14 mouse cellular contexts compared by ENCODE assay signal in the genomic region with DNA sequence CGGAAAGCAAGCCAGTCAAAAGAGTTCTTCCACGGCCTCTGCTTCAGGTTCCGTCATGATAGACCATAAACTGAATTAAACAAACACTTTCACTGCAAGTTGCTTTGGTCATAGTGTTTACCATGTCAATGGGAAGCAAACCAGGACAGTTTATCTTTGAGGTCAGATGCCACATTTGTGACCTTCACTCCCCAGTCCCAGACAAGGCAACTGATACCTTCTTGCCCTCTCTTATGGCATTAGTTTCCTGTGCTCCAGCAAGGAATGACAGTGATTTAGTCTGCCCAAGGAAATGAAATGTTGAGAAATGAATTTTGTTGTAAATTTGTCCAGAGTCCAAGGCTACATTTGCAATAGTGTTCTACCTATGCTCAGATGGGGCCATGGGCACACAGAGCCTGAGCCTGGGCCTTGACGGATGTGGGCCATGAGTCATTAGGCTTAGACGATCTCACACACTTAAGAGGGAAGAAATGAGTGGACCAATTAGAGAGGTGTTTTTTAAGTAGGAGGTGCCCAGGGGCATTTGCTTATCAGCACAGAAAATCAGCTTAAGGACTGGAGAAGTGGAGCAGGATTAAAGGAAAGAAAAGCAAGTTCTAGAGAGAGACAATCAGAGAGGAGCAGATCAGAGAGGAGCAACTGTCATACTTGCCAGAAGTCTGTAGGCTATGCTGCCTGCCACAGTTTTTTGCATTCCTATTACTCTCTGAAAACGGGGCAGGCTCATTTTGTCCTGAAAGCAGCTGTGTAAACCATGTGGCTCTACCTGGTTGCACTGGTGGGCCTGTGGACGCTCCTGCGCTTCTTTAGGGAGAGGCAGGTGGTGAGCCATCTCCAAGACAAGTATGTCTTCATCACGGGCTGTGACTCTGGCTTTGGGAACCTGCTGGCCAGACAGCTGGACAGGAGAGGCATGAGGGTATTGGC. TPM values are rescaled to one million over a fixed set of nuclear protein-coding genes. Genes with fewer than 3 reads are reported as not detected.
A peak's percentile ranks its signal among the peaks of the same experiment; 100 is the strongest.
DNase-seq lines count a peak whose midpoint lies in the region; ATAC-seq and TF ChIP-seq lines count a peak whose summit lies in the region.
"Had no signal": no experiment of that assay in that cellular context is flagged by ENCODE, and none has a peak within 500 bp of the region (broad histone marks: within the 10 kb centered on the region; RNA-seq: fewer than 3 reads in every experiment).

A gene (plus strand): TSS at position 541 of the 930 bp plus-strand sequence.
A gene (plus strand): TSS at position 607 of the 930 bp plus-strand sequence.

- no peak within 1 kb of the TSS for H3K27ac ChIP-seq in kidney, embryonic 14.5 days (ENCODE audit: low read depth, low read length)
- no peak within 1 kb of the TSS for H3K27ac ChIP-seq in stomach, postnatal 0 days (replicated peaks)
- H3K27ac ChIP-seq: embryonic facial prominence, embryonic 12.5 days; forebrain, embryonic 10.5 days; heart, adult 2 months; limb, embryonic 15.5 days had no signal

- TF ChIP-seq EP300 in stomach, postnatal 0 days (optimal IDR thresholded peaks at IDR 0.05), result no peak

- H3K9ac ChIP-seq in kidney, embryonic 14.5 days (ENCODE audit: low read depth, low read length), result no peak within 1 kb of the TSS
- no peak within 1 kb of the TSS for H3K9ac ChIP-seq in stomach, postnatal 0 days (ENCODE audit: low read length)
- H3K9ac ChIP-seq: embryonic facial prominence, embryonic 12.5 days; limb, embryonic 15.5 days had no signal

- no peak within 1 kb of the TSS for H3K4me2 ChIP-seq in kidney, embryonic 14.5 days (replicated peaks; ENCODE audit: low read depth, low read length)
- H3K4me2 ChIP-seq in stomach, postnatal 0 days (replicated peaks; ENCODE audit: low read depth), result no peak within 1 kb of the TSS
- H3K4me2 ChIP-seq: embryonic facial prominence, embryonic 12.5 days; limb, embryonic 15.5 days had no signal

- peaks cover 3% of the 10 kb centered on the region; the same call in 1 of the 2 replicates for H3K9me3 ChIP-seq in kidney, embryonic 14.5 days (ENCODE audit: control insufficient read depth, low read length)
- no peaks in the 10 kb centered on the region for H3K9me3 ChIP-seq in stomach, postnatal 0 days (ENCODE audit: control insufficient read depth, low read length)
- H3K9me3 ChIP-seq: embryonic facial prominence, embryonic 12.5 days; forebrain, embryonic 10.5 days; limb, embryonic 15.5 days had no signal

- DNase-seq in kidney, adult 11 months, result peak; percentile 0
- peak; percentile 43 for DNase-seq in retina, postnatal 1 day
- no peak for DNase-seq in retina, embryonic 14.5 days (ENCODE audit: low spot score)
- peak; percentile 97 for DNase-seq in gonadal fat pad, adult 2 months (ENCODE audit: low read depth)
- DNase-seq in stomach, postnatal 0 days (ENCODE audit: low spot score), result peak; percentile 12
- no peak for DNase-seq in layer of hippocampus, adult 9-11 months
- DNase-seq: thymus, adult 2 months had no signal

- ATAC-seq in kidney, embryonic 14.5 days (ENCODE audit: low FRiP score, low TSS enrichment), result no peak
- ATAC-seq in stomach, postnatal 0 days (ENCODE audit: low FRiP score, low TSS enrichment), result peak; percentile 74

- H3K4me3 ChIP-seq in kidney, embryonic 14.5 days (ENCODE audit: low read length), result no peak within 1 kb of the TSS
- H3K4me3 ChIP-seq in stomach, postnatal 0 days (ENCODE audit: low read depth, low read length), result no peak within 1 kb of the TSS
- H3K4me3 ChIP-seq: embryonic facial prominence, embryonic 12.5 days; forebrain, embryonic 10.5 days; heart, adult 2 months; limb, embryonic 15.5 days had no signal

- 0 out of 2 replicates have a peak, but pooled peaks cover 2% of the 10 kb centered on the region for H3K4me1 ChIP-seq in kidney, embryonic 14.5 days (ENCODE audit: control insufficient read depth, insufficient read depth, low read length)
- H3K4me1 ChIP-seq in stomach, postnatal 0 days (replicated peaks; ENCODE audit: control insufficient read depth, insufficient read depth), result no peaks in the 10 kb centered on the region
- H3K4me1 ChIP-seq: embryonic facial prominence, embryonic 12.5 days had no signal

- no peak for TF ChIP-seq CTCF in stomach, postnatal 0 days (IDR thresholded peaks at IDR 0.05; ENCODE audit: low read depth)

- no peaks in the 10 kb centered on the region for H3K36me3 ChIP-seq in kidney, embryonic 14.5 days (ENCODE audit: control insufficient read depth, insufficient read depth, low read length)
- H3K36me3 ChIP-seq in stomach, postnatal 0 days (ENCODE audit: control insufficient read depth, insufficient read depth, low read length), result no peaks in the 10 kb centered on the region
- H3K36me3 ChIP-seq: embryonic facial prominence, embryonic 12.5 days; forebrain, embryonic 10.5 days; limb, embryonic 15.5 days had no signal

- no peaks in the 10 kb centered on the region for H3K27me3 ChIP-seq in kidney, embryonic 14.5 days (ENCODE audit: control insufficient read depth, insufficient read depth, low read length)
- no peaks in the 10 kb centered on the region for H3K27me3 ChIP-seq in stomach, postnatal 0 days (ENCODE audit: control insufficient read depth, insufficient read depth, low read length)
- H3K27me3 ChIP-seq: embryonic facial prominence, embryonic 12.5 days; limb, embryonic 15.5 days had no signal

- 58% methylated on average over 9 of the region's 9 CpGs for WGBS in kidney, embryonic 14.5 days
- 53% methylated on average over 9 of the region's 9 CpGs for WGBS in stomach, postnatal 0 days

RNA-seq across cellular contexts. Expression of the first gene that starts in this region (rescaled TPM):
- polyA plus RNA-seq in kidney, embryonic 14.5 days (2014; fragmentation: Nextera tagmentation; extraction: Ambion mirVana), result 0.05 and 0.07 TPM in 2 replicates
- 0.59 and 0.98 TPM in 2 replicates for polyA plus RNA-seq in gonadal fat pad, adult 2 months (2012; rRNA removed)
- 0.19 and 0.23 TPM in 2 replicates for polyA plus RNA-seq in stomach, postnatal 0 days (2015; fragmentation: Nextera tagmentation; extraction: Ambion mirVana)
- polyA plus RNA-seq: embryonic facial prominence, embryonic 12.5 days; forebrain, embryonic 10.5 days; neural tube, embryonic 14.5 days had no signal

RNA-seq across cellular contexts. Expression of the second gene that starts in this region (rescaled TPM):
- 0.26 TPM in 1 of 2 replicates, not detected in the other for polyA plus RNA-seq in kidney, embryonic 14.5 days (2014; fragmentation: Nextera tagmentation; extraction: Ambion mirVana)
- polyA plus RNA-seq in gonadal fat pad, adult 2 months (2012; rRNA removed), result 1.1 and 1.3 TPM in 2 replicates
- 0.67 and 0.69 TPM in 2 replicates for polyA plus RNA-seq in stomach, postnatal 0 days (2015; fragmentation: Nextera tagmentation; extraction: Ambion mirVana)
- polyA plus RNA-seq: embryonic facial prominence, embryonic 12.5 days; forebrain, embryonic 10.5 days; heart, adult 2 months; intestine, embryonic 14.5 days; thymus, adult 2 months had no signal

Comparison
In these comparisons a context has a peak if more than half of its experiments do, and no peak if none do; other contexts are left out.
1. DNase-seq: peak in kidney, adult 11 months (single experiment), retina, postnatal 1 day (single experiment) and gonadal fat pad, adult 2 months (single experiment); none in retina, embryonic 14.5 days (single experiment) and layer of hippocampus, adult 9-11 months (single experiment).
2. Peak in DNase-seq and ATAC-seq in stomach, postnatal 0 days; RNA of the genes that start here not detected or under 1 TPM.